Mouse (Mus musculus) adrenal gland, postnatal 14 days (tissue): ENCODE measurements around the gene Rbfox1. TPM values are rescaled to one million over a fixed set of nuclear protein-coding genes. Genes with fewer than 3 reads are reported as not detected.

Experiments
- DNase-seq: peaks from one replicate; pipeline ENCODE4 v3.0.0; 2021; ENCODE audit warnings: mixed read lengths
- total RNA-seq: library from RNA; stranded (reverse); gene quantifications from 2 replicates; pipeline ENCODE4 v1.2.3, GENCODE M21; 2021

The Rbfox1 gene
- total RNA-seq, 1 experiment from 2014 or later: 2.3 TPM

GRCm38 (mm10) chr16:7038639-7039260 lies 1153.6 kb downstream of the Rbfox1 start:
- no peak for DNase-seq

GRCm38 (mm10) chr16:7039404-7040367 lies 1154.5 kb downstream of the Rbfox1 start:
- DNase-seq: peak; percentile 6

GRCm38 (mm10) chr16:7040691-7041090 lies 1155.5 kb downstream of the Rbfox1 start:
- DNase-seq: no peak

GRCm38 (mm10) chr16:7047421-7047820 lies 1162.3 kb downstream of the Rbfox1 start:
- DNase-seq: no peak

- peak; percentile 35 for DNase-seq
These were observed 1164.2 kb downstream of the Rbfox1 start for GRCm38 (mm10) chr16:7049162-7049971.

- peak; percentile 4 for DNase-seq
These were observed 1165.8 kb downstream of the Rbfox1 start for GRCm38 (mm10) chr16:7050945-7051344.

GRCm38 (mm10) chr16:7051991-7052390 lies 1166.8 kb downstream of the Rbfox1 start:
- no peak for DNase-seq

GRCm38 (mm10) chr16:7052408-7052807 lies 1167.3 kb downstream of the Rbfox1 start:
- DNase-seq: no peak

GRCm38 (mm10) chr16:7057789-7058188 lies 1172.6 kb downstream of the Rbfox1 start:
- no peak for DNase-seq

- no peak for DNase-seq
These were observed 1173.4 kb downstream of the Rbfox1 start for GRCm38 (mm10) chr16:7058556-7058955.

- no peak for DNase-seq
These were observed 1174.4 kb downstream of the Rbfox1 start for GRCm38 (mm10) chr16:7059596-7059995.

GRCm38 (mm10) chr16:7060864-7061263 lies 1175.7 kb downstream of the Rbfox1 start:
- no peak for DNase-seq

GRCm38 (mm10) chr16:7062512-7062911 lies 1177.4 kb downstream of the Rbfox1 start:
- DNase-seq: no peak

- DNase-seq: no peak
These were observed 1182.0 kb downstream of the Rbfox1 start for GRCm38 (mm10) chr16:7067109-7067508.

- no peak for DNase-seq
These were observed 1184.4 kb downstream of the Rbfox1 start for GRCm38 (mm10) chr16:7069599-7069998.

- DNase-seq: no peak
These were observed 1189.6 kb downstream of the Rbfox1 start for GRCm38 (mm10) chr16:7074786-7075185.

GRCm38 (mm10) chr16:7075749-7076148 lies 1190.6 kb downstream of the Rbfox1 start:
- DNase-seq: no peak

GRCm38 (mm10) chr16:7076305-7076704 lies 1191.2 kb downstream of the Rbfox1 start:
- DNase-seq: no peak

GRCm38 (mm10) chr16:7076707-7077106 lies 1191.6 kb downstream of the Rbfox1 start:
- DNase-seq: no peak

GRCm38 (mm10) chr16:7081074-7081568 lies 1196.0 kb downstream of the Rbfox1 start:
- DNase-seq: peak; percentile 4

GRCm38 (mm10) chr16:7081684-7082255 lies 1196.6 kb downstream of the Rbfox1 start:
- DNase-seq: no peak

- no peak for DNase-seq
These were observed 1198.8 kb downstream of the Rbfox1 start for GRCm38 (mm10) chr16:7083937-7084336.
